Mouse (Mus musculus): ENCODE data around the gene Stoml1. TPM values are rescaled to one million over a fixed set of nuclear protein-coding genes. Genes with fewer than 3 reads are reported as not detected.

Gene Stoml1
- total and polyA plus RNA-seq, 3 experiments: 6.4 to 8.7 TPM; not detected in 1

GRCm38 (mm10) chr9:58213865-58214264 lies 39.1 kb upstream of the Stoml1 start:
- Histone ChIP-seq H3K4me1 (ENCODE audit: control insufficient read depth in 1 of 2, insufficient read depth in 2 of 2, low read length in 2 of 2) (peaks cover 7 to 25% of the 10 kb centered on the region in 2 experiments), H3K27ac (ENCODE audit: control insufficient read depth, low read depth, low read length) (no peak overlapping the region), H3K36me3 (ENCODE audit: control insufficient read depth in 1 of 2, insufficient read depth in 2 of 2, low read length in 2 of 2) (peaks cover 0 to 18% of the 10 kb centered on the region in 2 experiments; a peak in 2 of 4 replicates), H3K9me3 (replicated peaks; ENCODE audit: insufficient read depth, low read length) (no peaks in the 10 kb centered on the region), H3K9ac (ENCODE audit: control insufficient read depth, low read depth, low read length, poor library complexity, severe bottlenecking) (no peak overlapping the region), H3K27me3 (ENCODE audit: control insufficient read depth in 1 of 2, insufficient read depth in 2 of 2, low read length in 2 of 2) (no peaks in the 10 kb centered on the region), H3K79me2 (ENCODE audit: control insufficient read depth, insufficient read depth, low read length, poor library complexity) (no peaks in the 10 kb centered on the region), H3K4me3 (ENCODE audit: control insufficient read depth in 1 of 2, insufficient read depth in 1 of 2, low read depth in 2 of 2, low read length in 2 of 2) (no peak overlapping the region)
- peak; percentile 84 for DNase-seq (ENCODE audit: low read depth, low spot score)
- TF ChIP-seq GATA1 (IDR thresholded peaks at IDR 0.05; ENCODE audit: low read depth, low read length) (peak; percentile 82), EP300 (IDR thresholded peaks at IDR 0.05; ENCODE audit: low read depth in 1 of 2, low read length in 2 of 2) (peak; percentile 52 to 71), MXI1 (IDR thresholded peaks at IDR 0.05; ENCODE audit: low read depth, low read length) (peak; percentile 56; the same call in 1 of the 2 replicates), TAL1 (IDR thresholded peaks at IDR 0.05; ENCODE audit: low read length) (peak; percentile 80), RCOR1 (IDR thresholded peaks at IDR 0.05; ENCODE audit: low read depth, low read length) (peak; percentile 44; the same call in 1 of the 2 replicates), NELFE (IDR thresholded peaks at IDR 0.05; ENCODE audit: low read depth, low read length) (no peak), ETS1 (IDR thresholded peaks at IDR 0.05; ENCODE audit: low read depth, low read length) (peak; percentile 90), TCF12 (IDR thresholded peaks at IDR 0.05; ENCODE audit: low read depth, low read length) (peak; percentile 85), GABPA (IDR thresholded peaks at IDR 0.05; ENCODE audit: low read depth, low read length) (no peak), BHLHE40 (IDR thresholded peaks at IDR 0.05; ENCODE audit: borderline replicate concordance, low read depth, low read length) (peak; percentile 96), MYC (IDR thresholded peaks at IDR 0.05; ENCODE audit: low read depth, low read length) (peak; percentile 65; the same call in 1 of the 2 replicates), POLR2AphosphoS2 (IDR thresholded peaks at IDR 0.05; ENCODE audit: low read length) (peak; percentile 19; the same call in 1 of the 2 replicates), SIN3A (IDR thresholded peaks at IDR 0.05; ENCODE audit: low read length) (peak; percentile 80), SMC3 (IDR thresholded peaks at IDR 0.05; ENCODE audit: low read depth, low read length) (no peak), MAZ (IDR thresholded peaks at IDR 0.05; ENCODE audit: low read depth, low read length) (peak; percentile 88)

GRCm38 (mm10) chr9:58214519-58215180 lies 38.3 kb upstream of the Stoml1 start:
- no peak overlapping the region for H3K4me3 ChIP-seq (ENCODE audit: control insufficient read depth in 1 of 2, insufficient read depth in 1 of 2, low read depth in 2 of 2, low read length in 2 of 2)
- peaks cover 0 to 18% of the 10 kb centered on the region in 2 experiments; a peak in 2 of 4 replicates for H3K36me3 ChIP-seq (ENCODE audit: control insufficient read depth in 1 of 2, insufficient read depth in 2 of 2, low read length in 2 of 2)
- TF ChIP-seq HCFC1 (IDR thresholded peaks at IDR 0.05; ENCODE audit: low read depth, low read length) (no peak), MEF2A (IDR thresholded peaks at IDR 0.05; ENCODE audit: extremely low read depth, insufficient replicate concordance, low read depth, low read length, poor library complexity, severe bottlenecking) (no peak), UBTF (IDR thresholded peaks at IDR 0.05; ENCODE audit: borderline replicate concordance, insufficient read depth, low read depth, low read length) (no peak), ZNF384 (IDR thresholded peaks at IDR 0.05; ENCODE audit: low read depth, low read length) (no peak), GATA1 (IDR thresholded peaks at IDR 0.05; ENCODE audit: low read depth, low read length) (0 out of 2 replicates have a peak, but pooled peaks have one; percentile 21)
- H3K9ac ChIP-seq (ENCODE audit: control insufficient read depth, low read depth, low read length, poor library complexity, severe bottlenecking): no peak overlapping the region
- peaks cover 7 to 25% of the 10 kb centered on the region in 2 experiments for H3K4me1 ChIP-seq (ENCODE audit: control insufficient read depth in 1 of 2, insufficient read depth in 2 of 2, low read length in 2 of 2)
- H3K27ac ChIP-seq (ENCODE audit: control insufficient read depth, low read depth, low read length): no peak overlapping the region
- H3K27me3 ChIP-seq (ENCODE audit: control insufficient read depth in 1 of 2, insufficient read depth in 2 of 2, low read length in 2 of 2): no peaks in the 10 kb centered on the region
- no peaks in the 10 kb centered on the region for H3K9me3 ChIP-seq (replicated peaks; ENCODE audit: insufficient read depth, low read length)
- no peaks in the 10 kb centered on the region for H3K79me2 ChIP-seq (ENCODE audit: control insufficient read depth, insufficient read depth, low read length, poor library complexity)
- DNase-seq (ENCODE audit: low read depth, low spot score): peak; percentile 36

Measured in MEL (cell line).